Mouse (Mus musculus) lung, adult 2 months (tissue): ENCODE results near the gene Stx1b.
"Not testable (repeated sequence)": the region's sequence is repeated elsewhere in the genome, so short reads cannot be mapped to it uniquely, and the experiment has no call there.

Experiments
- CTCF ChIP-seq: fragments of 200-500 bp; IDR thresholded peaks from 2 replicates; pipeline ENCODE4 v1.5.1; 2011; ENCODE audit warnings: mild to moderate bottlenecking, low read length, control low read depth; ENCODE audit not compliant: insufficient read depth
- POLR2A ChIP-seq: fragments of 200-500 bp; IDR thresholded peaks from 2 replicates; pipeline ENCODE4 v1.6.1; 2011; ENCODE audit warnings: low read depth, mild to moderate bottlenecking, control low read depth, low read length, borderline replicate concordance; ENCODE audit errors: extremely low read depth

DNA sequence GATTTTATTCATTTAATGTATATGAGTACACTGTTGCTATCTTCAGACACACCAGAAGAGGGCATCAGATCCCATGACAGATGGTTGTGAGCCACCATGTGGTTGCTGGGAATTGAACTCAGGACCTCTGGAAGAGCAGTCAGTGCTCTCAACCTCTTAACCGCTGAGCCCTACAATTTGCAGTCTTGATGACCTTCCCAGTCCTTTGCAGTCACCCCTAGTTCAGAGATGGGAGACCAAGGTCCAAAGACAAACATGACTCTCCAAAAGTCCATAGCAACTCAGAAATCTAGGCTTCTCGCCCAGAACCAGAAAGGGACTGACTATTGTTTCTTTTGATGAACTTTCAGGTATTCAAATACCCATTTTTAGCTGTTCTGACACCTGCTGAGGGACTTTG, 15.7 kb upstream of the Stx1b start:
- TF ChIP-seq CTCF, POLR2A: not testable (repeated sequence)
